Mouse (Mus musculus) C2C12 (cell line): ENCODE measurements around the gene Cldn17.

Experiments
- CEBPB ChIP-seq: IDR thresholded peaks from one replicate; pipeline ENCODE4 v1.6.1; 2011; ENCODE audit warnings: low read depth, mild to moderate bottlenecking, control low read depth, moderate library complexity
- CTCF ChIP-seq: IDR thresholded peaks from one replicate; pipeline ENCODE4 v1.5.1; 2011; ENCODE audit not compliant: control insufficient read depth, insufficient read depth, insufficient read length
- FOSL1 ChIP-seq: IDR thresholded peaks from one replicate; pipeline ENCODE4 v1.8.0; 2011; ENCODE audit warnings: mild to moderate bottlenecking, low read length; ENCODE audit not compliant: poor library complexity, insufficient read depth, severe bottlenecking
- MAX ChIP-seq: IDR thresholded peaks from one replicate; pipeline ENCODE4 v1.6.1; 2011; ENCODE audit warnings: mild to moderate bottlenecking, control low read depth
- MYOD1 ChIP-seq: IDR thresholded peaks from one replicate; pipeline ENCODE4 v1.6.1; 2011; ENCODE audit warnings: low read depth; ENCODE audit not compliant: control insufficient read depth, insufficient read length
- MYOG ChIP-seq: IDR thresholded peaks from one replicate; pipeline ENCODE4 v1.6.1; 2011; ENCODE audit not compliant: control insufficient read depth, insufficient read length; ENCODE audit errors: extremely low read depth
- USF1 ChIP-seq: IDR thresholded peaks from one replicate; pipeline ENCODE4 v1.6.1; 2011; ENCODE audit warnings: low read depth, mild to moderate bottlenecking, control low read depth, moderate library complexity

GRCm38 (mm10) chr16:88488096-88488495 lies 18.7 kb downstream of the Cldn17 start:
- TF ChIP-seq CTCF, result no peak
- no peak for TF ChIP-seq MYOD1
- TF ChIP-seq MYOG, result no peak
- TF ChIP-seq CEBPB, result no peak
- no peak for TF ChIP-seq MAX
- TF ChIP-seq USF1, result no peak
- no peak for TF ChIP-seq FOSL1
